Mouse (Mus musculus) liver, adult 2 months (tissue): ENCODE measurements around the gene Slc16a14. TPM values are rescaled to one million over a fixed set of nuclear protein-coding genes. Genes with fewer than 3 reads are reported as not detected.

Experiments
- DNase-seq: peaks from one replicate; pipeline ENCODE4 v3.0.0-alpha.2; 2011; ENCODE audit warnings: low read depth, low spot score; ENCODE audit errors: extremely low read depth
- H3K27ac ChIP-seq: fragments of 200-500 bp; replicated peaks from 2 replicates; pipeline ENCODE4 v1.5.1; 2012; ENCODE audit warnings: low read depth, mild to moderate bottlenecking, control low read depth, inconsistent platforms, low read length; ENCODE audit not compliant: insufficient read depth
- H3K27me3 ChIP-seq: fragments of 200-500 bp; 2 replicates; pipeline ENCODE4 v1.6.1; 2012; ENCODE audit warnings: mild to moderate bottlenecking, moderate library complexity, low read length, inconsistent platforms; ENCODE audit not compliant: control insufficient read depth, insufficient read depth
- H3K36me3 ChIP-seq: fragments of 200-500 bp; 2 replicates; pipeline ENCODE4 v1.6.1; 2012; ENCODE audit warnings: low read length, inconsistent platforms; ENCODE audit not compliant: control insufficient read depth, insufficient read depth
- H3K4me1 ChIP-seq: fragments of 200-500 bp; 2 replicates; pipeline ENCODE4 v1.6.1; 2011; ENCODE audit warnings: low read length; ENCODE audit not compliant: control insufficient read depth, insufficient read depth
- H3K4me3 ChIP-seq: fragments of 200-500 bp; 2 replicates; pipeline ENCODE4 v1.5.1; 2011; ENCODE audit warnings: low read depth, mild to moderate bottlenecking, control low read depth, low read length, moderate library complexity; ENCODE audit not compliant: insufficient read depth
- H3K79me2 ChIP-seq: fragments of 200-500 bp; 2 replicates; pipeline ENCODE4 v1.6.1; 2012; ENCODE audit warnings: inconsistent platforms, mild to moderate bottlenecking, low read length, moderate library complexity; ENCODE audit not compliant: control insufficient read depth, insufficient read depth
- H3K9ac ChIP-seq: fragments of 200-500 bp; 2 replicates; pipeline ENCODE4 v1.6.1; 2012; ENCODE audit warnings: low read depth, mild to moderate bottlenecking, control low read depth, inconsistent platforms, low read length
- CTCF ChIP-seq: fragments of 200-500 bp; IDR thresholded peaks from 2 replicates; pipeline ENCODE4 v1.5.1; 2011; ENCODE audit warnings: low read depth, low read length, control low read depth
- POLR2A ChIP-seq: fragments of 200-500 bp; IDR thresholded peaks from 2 replicates; pipeline ENCODE4 v1.6.1; 2011; ENCODE audit warnings: low read length, control low read depth; ENCODE audit not compliant: insufficient read depth; ENCODE audit errors: extremely low read depth
- WGBS: fragments of 180-500 bp; shearing (Covaris S2); methylation state at CpG from one replicate; pipeline ENCODE4 v1.1.7; 2018; 5-methylcytosine and 5-hydroxymethylcytosine counted together
- polyA plus RNA-seq: library from polyadenylated mRNA; depleted of rRNA; stranded (reverse); fragments of >200 nt; gene quantifications from 2 replicates; pipeline ENCODE4 v1.2.3, GENCODE M21; 2012
- total RNA-seq: library from RNA; depleted of rRNA; stranded (reverse); fragments of >200 nt; gene quantifications from 2 replicates; pipeline ENCODE4 v1.2.3, GENCODE M21; 2014

Slc16a14 gene
- total and polyA plus RNA-seq, 2 experiments: not detected

GRCm38 (mm10) chr1:84936716-84937510, 2.0 kb upstream of the Slc16a14 start:
- no peaks in the 10 kb centered on the region for H3K36me3 ChIP-seq
- no peak for TF ChIP-seq POLR2A
- no peak overlapping the region for H3K9ac ChIP-seq
- DNase-seq: no peak
- no peaks in the 10 kb centered on the region for H3K79me2 ChIP-seq
- no peak overlapping the region for H3K27ac ChIP-seq
- H3K4me1 ChIP-seq: no peaks in the 10 kb centered on the region
- 85% methylated on average over 19 of the region's 19 CpGs for WGBS
- no peak overlapping the region for H3K4me3 ChIP-seq
- H3K27me3 ChIP-seq: peaks cover 10% of the 10 kb centered on the region; the same call in 1 of the 2 replicates

GRCm38 (mm10) chr1:84935668-84936067, 734 bp upstream of the Slc16a14 start:
- Histone ChIP-seq H3K79me2 (no peaks in the 10 kb centered on the region), H3K27ac (no peak overlapping the region), H3K4me1 (no peaks in the 10 kb centered on the region), H3K36me3 (no peaks in the 10 kb centered on the region), H3K9ac (no peak overlapping the region), H3K27me3 (peaks cover 10% of the 10 kb centered on the region; the same call in 1 of the 2 replicates), H3K4me3 (no peak overlapping the region)
- peak; percentile 9 for DNase-seq
- WGBS: 57% methylated on average over 9 of the region's 9 CpGs
- TF ChIP-seq POLR2A (no peak), CTCF (no peak)

- peaks cover 10% of the 10 kb centered on the region; the same call in 1 of the 2 replicates for H3K27me3 ChIP-seq
- H3K4me1 ChIP-seq: no peaks in the 10 kb centered on the region
- H3K27ac ChIP-seq: no peak overlapping the region
- H3K79me2 ChIP-seq: no peaks in the 10 kb centered on the region
- TF ChIP-seq CTCF (no peak), POLR2A (no peak)
- no peaks in the 10 kb centered on the region for H3K36me3 ChIP-seq
- no peak for DNase-seq
- no peak overlapping the region for H3K4me3 ChIP-seq
- 6% methylated on average over 12 of the region's 12 CpGs for WGBS
- H3K9ac ChIP-seq: no peak overlapping the region
Observed at GRCm38 (mm10) chr1:84934151-84934502, 807 bp downstream of the Slc16a14 start.

- Histone ChIP-seq H3K4me1 (no peaks in the 10 kb centered on the region), H3K36me3 (no peaks in the 10 kb centered on the region), H3K9ac (no peak overlapping the region), H3K27ac (no peak overlapping the region), H3K27me3 (peaks cover 10% of the 10 kb centered on the region; the same call in 1 of the 2 replicates), H3K4me3 (no peak overlapping the region), H3K79me2 (no peaks in the 10 kb centered on the region)
- TF ChIP-seq POLR2A: no peak
- TF ChIP-seq CTCF: peak; percentile 75
- peak; percentile 24 for DNase-seq
- WGBS: 17% methylated on average over 22 of the region's 22 CpGs
Observed at GRCm38 (mm10) chr1:84933472-84934150, 1.3 kb downstream of the Slc16a14 start.

GRCm38 (mm10) chr1:84925599-84925998, 9.3 kb downstream of the Slc16a14 start:
- TF ChIP-seq CTCF (no peak), POLR2A (no peak)
- H3K4me3 ChIP-seq: no peak overlapping the region
- 66% methylated on average over 9 of the region's 9 CpGs for WGBS
- H3K27ac ChIP-seq: no peak overlapping the region
- no peak overlapping the region for H3K9ac ChIP-seq
- H3K27me3 ChIP-seq: no peaks in the 10 kb centered on the region
- no peaks in the 10 kb centered on the region for H3K36me3 ChIP-seq
- DNase-seq: no peak
- H3K4me1 ChIP-seq: no peaks in the 10 kb centered on the region
- no peaks in the 10 kb centered on the region for H3K79me2 ChIP-seq

- no peak overlapping the region for H3K9ac ChIP-seq
- no peak for TF ChIP-seq POLR2A
- TF ChIP-seq CTCF: no peak
- no peak overlapping the region for H3K27ac ChIP-seq
- H3K36me3 ChIP-seq: no peaks in the 10 kb centered on the region
- H3K79me2 ChIP-seq: no peaks in the 10 kb centered on the region
- no peaks in the 10 kb centered on the region for H3K4me1 ChIP-seq
- H3K4me3 ChIP-seq: no peak overlapping the region
- no peak for DNase-seq
- 76% methylated on average over 6 of the region's 6 CpGs for WGBS
- H3K27me3 ChIP-seq: no peaks in the 10 kb centered on the region
Observed at GRCm38 (mm10) chr1:84924134-84924533, 10.8 kb downstream of the Slc16a14 start.
